Mouse (Mus musculus): ENCODE results near the gene Tubb3. TPM values are rescaled to one million over a fixed set of nuclear protein-coding genes. Genes with fewer than 3 reads are reported as not detected.
"Not testable (repeated sequence)": the region's sequence is repeated elsewhere in the genome, so short reads cannot be mapped to it uniquely, and the experiment has no call there.

Tubb3 gene
- total RNA-seq, 1 experiment from 2014 or later = 7.3 TPM

- no peak for DNase-seq
Observed at GRCm38 (mm10) chr8:123412560-123413170, 1.4 kb downstream of the Tubb3 start.

DNA sequence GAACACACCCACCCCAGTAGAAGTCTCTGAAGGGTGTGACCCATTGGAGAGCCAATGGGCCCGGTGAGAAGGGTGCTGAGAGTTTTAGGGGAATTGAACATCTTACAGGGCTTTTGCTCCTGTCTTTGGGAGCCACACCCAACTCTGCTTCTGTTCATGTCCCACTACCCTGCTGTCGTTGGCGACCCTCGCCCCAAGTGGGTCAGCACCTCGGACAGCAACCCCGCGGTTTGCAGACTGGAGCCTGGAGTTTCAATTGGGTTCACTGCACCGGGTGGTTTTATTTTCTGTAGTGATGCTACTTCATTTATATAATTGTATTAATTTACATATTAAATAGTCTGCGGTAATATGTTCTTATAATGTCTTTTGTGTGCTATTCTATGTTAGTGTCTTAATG lies 3.0 kb downstream of the Tubb3 start:
- DNase-seq = no peak

- not testable (repeated sequence) for DNase-seq
Observed at GRCm38 (mm10) chr8:123414997-123415696, 3.9 kb downstream of the Tubb3 start.

GRCm38 (mm10) chr8:123415967-123416943 lies 5.0 kb downstream of the Tubb3 start:
- no peak for DNase-seq

DNA sequence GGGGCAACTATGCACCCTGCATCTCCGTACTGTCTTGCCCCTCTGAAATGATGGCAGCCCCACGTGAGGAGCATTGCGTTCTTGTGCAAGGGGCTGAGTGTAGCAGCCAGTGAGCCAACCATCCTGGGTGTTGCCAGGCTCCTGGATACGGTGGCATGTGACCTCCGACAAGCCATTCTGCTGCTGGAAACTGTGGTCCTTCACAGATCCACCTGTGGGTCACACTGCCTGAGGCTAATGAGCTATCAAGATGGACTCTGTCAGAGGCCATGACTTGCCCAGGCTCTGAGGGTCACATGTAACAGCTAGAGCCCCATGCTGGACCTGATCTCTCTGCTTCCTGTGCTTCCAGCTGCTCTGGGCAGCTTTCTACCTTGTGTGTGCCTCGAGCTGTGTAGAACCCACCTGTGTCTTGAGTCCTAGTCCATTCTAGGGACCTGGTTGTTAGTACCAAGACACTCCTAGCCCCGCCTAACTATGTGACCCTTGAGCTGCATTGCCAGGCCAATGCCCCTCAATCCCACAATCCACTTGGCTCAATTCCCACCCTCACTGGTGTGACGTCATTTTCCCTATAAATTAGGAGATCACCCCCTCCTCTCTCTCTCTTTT lies 5.8 kb downstream of the Tubb3 start:
- DNase-seq = no peak

DNA sequence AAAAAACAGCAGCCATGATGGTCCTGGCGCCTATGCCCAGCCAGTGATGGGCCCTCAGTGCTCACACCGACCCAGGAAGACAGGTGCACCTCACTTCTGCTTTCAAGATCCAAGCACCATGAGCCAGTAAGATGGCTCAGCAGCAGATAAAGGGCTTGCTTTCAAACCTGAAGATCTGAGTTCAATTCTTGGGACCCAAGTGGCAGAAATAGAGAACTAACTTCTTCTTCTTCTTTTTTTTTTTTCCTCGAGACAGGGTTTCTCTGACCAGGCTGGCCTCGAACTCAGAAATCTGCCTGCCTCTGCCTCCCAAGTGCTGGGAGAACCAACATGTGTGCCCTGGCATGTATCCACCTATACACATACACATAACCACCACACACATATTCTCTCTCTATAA lies 8.5 kb downstream of the Tubb3 start:
- DNase-seq = no peak

- DNase-seq = no peak
Observed at GRCm38 (mm10) chr8:123420525-123421281, 9.5 kb downstream of the Tubb3 start.

GRCm38 (mm10) chr8:123421325-123421724 lies 10.1 kb downstream of the Tubb3 start:
- DNase-seq = no peak

- peak; percentile 85 for DNase-seq
Observed at GRCm38 (mm10) chr8:123422056-123422780, 11.0 kb downstream of the Tubb3 start.

DNA sequence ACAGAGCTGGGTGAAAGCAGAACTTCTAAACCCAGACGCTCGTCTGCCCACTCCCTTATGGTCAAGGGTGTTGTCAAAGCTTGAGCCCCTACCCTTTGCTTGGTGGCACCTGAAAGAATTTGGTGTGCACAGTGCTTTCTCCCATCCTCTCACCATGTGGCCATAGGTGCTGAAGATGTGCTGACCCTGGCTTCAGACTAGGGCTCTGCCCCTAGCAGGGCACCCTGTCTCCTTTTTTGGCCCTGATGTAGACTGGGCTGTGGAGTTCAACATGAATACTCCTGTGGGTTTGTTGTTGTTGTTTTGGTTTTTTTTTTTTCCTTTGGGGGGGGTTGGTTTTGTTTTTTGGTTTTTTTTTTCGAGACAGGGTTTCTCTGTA lies 11.5 kb downstream of the Tubb3 start:
- DNase-seq = no peak

GRCm38 (mm10) chr8:123423441-123423840 lies 12.2 kb downstream of the Tubb3 start, which contains the start of gene Def8:
TSS of gene Def8 (plus strand) at chr8:123423527.
- DNase-seq = no peak

DNA sequence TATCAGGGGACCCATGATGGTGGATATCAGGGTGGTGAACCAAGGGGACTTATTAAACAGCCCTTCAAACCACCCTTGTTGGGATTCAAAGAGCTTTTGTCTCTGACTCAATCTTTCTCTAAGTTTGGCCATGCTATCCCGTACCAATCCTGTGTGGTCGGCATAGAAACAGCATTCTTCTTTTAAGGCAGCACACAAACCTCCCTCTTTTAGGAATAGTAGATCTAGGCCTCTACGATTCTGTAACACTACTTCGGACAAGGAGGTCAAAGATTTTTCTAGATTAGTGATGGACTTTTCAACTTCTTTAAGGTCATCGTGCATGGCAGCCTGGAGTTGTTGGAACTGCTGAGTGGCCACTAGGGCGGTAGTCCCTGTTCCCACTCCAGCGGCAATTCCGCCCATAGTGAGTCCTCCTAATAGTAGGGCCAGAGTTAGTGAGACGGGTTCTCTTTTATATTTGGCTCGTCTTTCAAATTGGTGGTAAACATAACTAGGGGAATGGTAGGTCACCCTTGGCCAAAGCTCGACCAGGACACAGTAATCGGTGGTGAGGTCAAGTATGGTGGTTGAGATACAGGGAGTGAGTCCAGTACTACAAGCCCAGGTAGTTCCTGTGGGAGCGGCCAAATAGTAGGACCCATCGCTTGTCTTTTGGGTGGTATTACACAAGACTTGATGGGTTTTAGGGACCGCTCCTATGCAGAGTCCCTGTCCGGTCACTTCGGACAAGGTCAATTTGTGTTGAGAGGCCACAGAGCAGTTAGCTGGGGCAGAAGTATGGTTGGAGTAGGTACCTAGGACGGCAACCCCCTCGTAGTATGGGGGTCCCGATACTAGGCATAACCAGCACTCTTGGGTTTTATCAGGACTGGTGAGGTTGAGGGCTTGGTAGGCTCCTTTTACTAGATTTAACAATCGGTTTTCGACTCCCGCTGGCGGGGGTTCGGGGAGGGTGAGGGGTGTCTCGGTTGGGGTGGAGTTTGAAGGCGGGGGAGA lies 15.6 kb downstream of the Tubb3 start:
- no peak for DNase-seq

DNA sequence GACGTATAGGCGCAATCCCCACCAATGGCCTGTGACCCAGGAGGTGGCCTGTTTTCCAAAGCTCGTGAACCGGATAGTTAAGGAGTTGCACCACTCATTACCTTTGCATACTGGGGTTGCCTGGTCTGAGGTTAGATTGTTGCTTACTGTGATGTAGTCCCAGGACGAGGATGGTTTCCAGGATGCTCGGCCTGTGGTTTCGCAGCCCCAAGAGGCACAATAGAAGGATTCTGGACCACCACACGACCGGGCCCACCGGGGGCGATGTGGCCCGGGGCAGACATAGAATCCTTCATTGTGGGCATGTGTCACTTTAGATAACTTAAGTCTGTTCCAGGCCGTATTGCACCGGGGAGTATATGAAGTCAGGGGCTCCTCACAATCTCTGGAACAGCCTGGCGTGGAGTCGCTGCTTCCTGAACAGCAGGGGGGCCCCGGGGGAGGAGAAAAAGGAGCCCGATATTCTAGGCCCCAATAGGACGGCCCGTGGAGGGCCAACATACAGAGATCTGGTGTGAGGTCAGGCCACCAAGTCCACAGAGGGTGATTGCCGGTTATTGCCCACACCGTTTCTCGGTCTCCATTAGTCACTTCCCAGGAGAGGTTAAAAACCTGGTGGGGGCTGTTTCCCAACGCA lies 16.5 kb downstream of the Tubb3 start:
- DNase-seq = no peak

DNA sequence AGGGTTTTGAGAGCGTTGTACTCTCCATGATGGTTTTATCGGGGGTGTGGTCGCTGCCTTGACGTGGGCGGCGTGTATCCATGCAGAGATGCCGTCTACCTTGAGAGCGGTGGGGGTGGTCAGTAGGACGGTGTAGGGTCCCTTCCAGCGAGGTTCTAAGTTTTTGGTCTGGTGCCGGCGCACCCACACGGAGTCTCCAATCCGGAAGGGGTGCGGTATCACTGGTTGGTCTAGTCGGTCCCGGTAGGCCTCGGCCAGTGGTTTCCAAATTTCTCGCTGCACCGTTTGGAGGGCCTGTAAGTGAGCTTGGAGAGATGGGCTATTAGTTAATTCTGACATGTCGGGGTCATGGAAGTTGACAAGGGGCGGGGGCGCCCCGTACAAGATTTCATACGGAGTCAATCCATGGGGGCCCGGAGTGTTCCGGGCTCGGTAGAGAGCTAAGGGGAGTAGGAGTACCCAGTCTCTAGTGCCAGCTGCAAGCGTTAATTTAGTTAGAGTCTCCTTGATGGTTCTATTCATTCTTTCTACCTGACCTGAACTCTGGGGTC lies 17.2 kb downstream of the Tubb3 start:
- no peak for DNase-seq

GRCm38 (mm10) chr8:123428939-123429721 lies 17.9 kb downstream of the Tubb3 start:
- DNase-seq = no peak

DNA sequence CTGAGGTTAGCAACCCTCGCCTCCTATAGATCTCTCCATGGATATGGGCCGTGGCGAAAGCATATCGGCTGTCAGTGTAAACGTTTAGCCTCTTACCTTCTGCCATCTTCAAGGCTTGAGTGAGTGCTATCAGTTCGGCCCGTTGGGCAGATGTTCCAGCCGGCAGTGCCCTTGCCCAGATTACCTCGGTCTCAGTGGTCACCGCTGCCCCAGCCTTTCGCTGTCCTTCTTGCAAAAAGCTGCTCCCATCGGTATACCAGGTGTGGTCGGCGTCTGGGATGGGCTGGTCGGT lies 18.4 kb downstream of the Tubb3 start:
- not testable (repeated sequence) for DNase-seq

DNA sequence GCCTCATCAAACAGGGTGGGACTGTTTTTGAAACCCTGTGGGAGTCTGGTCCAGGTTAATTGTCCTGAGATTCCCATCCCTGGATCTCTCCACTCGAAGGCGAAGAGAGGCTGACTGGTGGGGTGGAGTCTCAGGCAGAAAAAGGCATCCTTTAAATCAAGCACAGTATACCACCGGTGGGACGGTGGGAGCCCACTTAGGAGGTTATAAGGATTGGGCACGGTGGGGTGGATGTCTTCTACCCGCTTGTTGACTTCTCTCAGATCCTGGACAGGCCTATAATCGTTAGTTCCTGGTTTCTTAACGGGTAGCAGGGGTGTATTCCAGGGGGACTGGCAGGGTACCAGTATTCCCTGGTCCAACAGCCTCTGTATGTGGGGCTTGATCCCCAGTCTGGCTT lies 19.7 kb downstream of the Tubb3 start:
- DNase-seq = not testable (repeated sequence)

Data from adrenal gland, postnatal 14 days (tissue).